Mouse (Mus musculus): ENCODE measurements around the gene Hoxb7. TPM values are rescaled to one million over a fixed set of nuclear protein-coding genes. Genes with fewer than 3 reads are reported as not detected.

Hoxb7 gene
- polyA plus RNA-seq, 1 experiment from 2014 or later = not detected

DNA sequence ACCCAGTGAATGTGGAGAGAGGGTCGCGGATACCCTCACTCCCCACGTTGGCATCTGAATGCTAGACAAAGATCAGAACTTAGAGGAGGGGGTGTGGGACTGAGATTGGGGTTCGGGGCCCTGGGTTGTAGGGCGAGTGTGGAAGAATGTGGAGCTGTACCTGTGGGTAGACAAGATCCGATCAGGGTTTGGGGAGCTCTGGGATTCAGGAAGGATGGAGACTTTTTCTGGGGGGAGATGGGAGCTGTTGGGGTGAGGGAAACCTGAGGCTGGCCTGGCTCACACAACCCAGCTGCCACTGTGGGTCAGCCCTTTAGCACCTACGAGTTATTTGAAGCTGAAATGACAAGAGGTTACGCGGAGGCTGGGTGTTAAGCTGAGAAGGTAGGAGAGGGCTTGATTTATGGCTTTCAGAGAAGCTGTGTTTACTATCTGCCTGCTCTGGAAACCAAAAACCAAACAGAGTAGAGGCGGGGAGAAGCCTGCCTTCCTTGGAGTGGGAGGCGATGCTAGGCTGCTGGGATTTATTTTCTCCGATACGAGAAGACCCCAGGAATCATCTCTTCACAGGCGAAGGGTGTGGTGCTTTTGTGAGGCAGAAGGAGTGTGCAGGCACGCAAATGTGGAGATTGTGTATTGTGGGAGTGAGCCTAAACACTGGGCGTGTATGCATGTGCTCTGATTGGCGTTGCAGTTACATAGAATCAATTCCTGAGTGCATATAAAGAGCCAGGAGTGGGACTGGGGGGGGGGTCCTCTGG lies 47.0 kb downstream of the Hoxb7 start:
- DNase-seq (ENCODE audit: low spot score) = no peak

DNA sequence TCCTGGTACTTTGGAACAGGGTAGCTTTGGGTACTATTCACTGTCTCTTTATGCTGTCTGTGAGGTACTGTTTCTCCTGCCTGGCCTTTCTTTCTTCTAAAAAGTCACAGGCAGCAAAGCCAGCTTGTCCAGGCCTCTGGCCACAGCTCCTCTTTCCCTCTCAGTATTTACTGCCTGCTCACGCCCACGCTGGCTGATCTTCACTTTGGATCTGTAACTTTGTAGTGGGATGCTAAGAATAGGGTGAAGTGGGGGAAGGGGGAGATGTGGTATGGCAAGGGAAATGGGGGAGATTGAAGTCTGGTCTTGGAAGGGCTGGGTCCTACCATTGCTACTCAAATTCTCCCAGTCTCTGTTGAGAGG lies 47.6 kb downstream of the Hoxb7 start:
- DNase-seq (ENCODE audit: low spot score) = no peak

- DNase-seq (ENCODE audit: low spot score) = no peak
Observed at GRCm38 (mm10) chr11:96334998-96335397, 48.6 kb downstream of the Hoxb7 start.

DNA sequence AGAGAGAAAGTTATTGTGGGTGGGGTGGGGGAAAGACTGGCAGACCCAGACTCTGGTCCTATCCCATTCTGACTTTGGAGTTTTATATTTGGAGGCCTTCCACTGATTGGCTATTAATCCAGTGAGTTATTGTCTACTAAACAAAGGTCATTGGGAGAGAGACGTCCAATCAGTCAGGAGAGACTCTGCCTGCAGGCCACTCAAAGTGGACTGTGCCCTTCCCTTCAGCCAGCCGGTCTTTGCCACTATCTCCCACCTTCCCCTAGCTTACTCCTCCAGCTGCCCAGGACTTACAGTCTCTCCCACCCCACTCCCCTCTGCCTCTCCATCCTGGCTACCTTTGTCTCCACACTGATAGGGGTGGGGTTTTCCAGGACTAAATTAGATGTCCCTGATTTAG lies 50.2 kb downstream of the Hoxb7 start:
- DNase-seq (ENCODE audit: low spot score) = no peak

GRCm38 (mm10) chr11:96337026-96337425 lies 50.6 kb downstream of the Hoxb7 start:
- DNase-seq (ENCODE audit: low spot score) = no peak

DNA sequence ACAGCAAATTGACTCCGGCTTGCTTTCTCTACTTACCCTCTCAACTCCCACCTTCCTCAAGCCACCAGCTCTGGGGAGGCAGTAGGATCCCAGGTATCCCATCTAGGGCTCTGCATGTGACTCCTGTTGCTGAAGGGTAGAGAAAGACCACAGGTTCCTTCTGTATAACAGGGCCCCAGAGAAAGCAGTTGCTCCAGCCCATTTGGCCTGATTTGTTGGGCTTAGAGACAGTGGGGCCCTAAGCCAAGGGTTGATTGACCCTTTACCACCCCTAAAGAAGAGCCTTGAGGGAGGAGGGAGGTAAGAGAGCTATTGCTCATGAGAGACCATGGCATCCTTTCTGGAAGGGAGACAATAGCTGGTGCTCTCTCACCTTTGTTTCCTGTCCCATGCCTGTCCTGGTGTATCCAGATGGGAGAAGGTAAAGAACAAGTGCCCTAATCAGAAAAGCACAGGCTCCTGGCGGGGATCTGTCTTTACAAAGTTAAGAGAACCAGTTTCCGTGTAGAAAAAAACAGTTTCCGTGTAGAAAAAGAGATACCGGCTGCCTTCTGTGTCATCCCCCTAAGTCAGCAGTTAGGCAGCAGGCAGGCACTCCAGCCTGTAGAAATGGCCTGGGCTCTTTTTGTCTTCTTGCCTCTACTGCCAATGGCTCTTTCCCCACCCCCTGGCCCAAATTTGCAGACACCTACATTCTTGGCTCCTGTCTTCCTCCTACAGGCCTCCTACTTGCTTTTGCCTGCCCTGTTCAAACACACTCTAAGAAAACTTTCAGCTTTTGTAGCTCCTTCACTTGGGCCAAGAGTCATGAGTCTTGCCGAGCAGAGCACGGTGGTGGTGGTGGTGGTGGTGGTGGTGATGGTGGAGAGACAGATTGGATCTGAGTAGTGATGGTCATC lies 52.8 kb downstream of the Hoxb7 start:
- no peak for DNase-seq (ENCODE audit: low spot score)

MicroRNAs within 50 kb of the gene (microRNA counts, 519-probe panel; counts per million panel counts)
- microRNA mmu-miR-10a (473 counts per million, percentile 71 among the panel's probes with 10 or more counts), microRNA mmu-miR-196a (473 counts per million, percentile 71 among the panel's probes with 10 or more counts)

Small RNA genes lying within 50 kb of the gene (microRNA-seq; reads per million reads assigned to microRNA genes)
- 1,238 reads per million, percentile 74 among the genes with 10 or more reads in this experiment for gene Mir10a (ENCODE audit: borderline number of aligned reads)
- gene Mir196a-1 (ENCODE audit: borderline number of aligned reads) = not detected

Other genes with a start within 250 kb of the Hoxb7 start
- 27.1 and 28.4 TPM in 2 replicates for gene Ube2z, start 221.2 kb upstream of the Hoxb7 start, polyA plus RNA-seq (2015; fragmentation: Nextera tagmentation; extraction: Ambion mirVana)
- 610 and 662 TPM in 2 replicates for gene Atp5g1, start 211.0 kb upstream of the Hoxb7 start, polyA plus RNA-seq (2015; fragmentation: Nextera tagmentation; extraction: Ambion mirVana)
- 0.13 and 0.20 TPM in 2 replicates for gene Calcoco2, start 174.7 kb upstream of the Hoxb7 start, polyA plus RNA-seq (2015; fragmentation: Nextera tagmentation; extraction: Ambion mirVana)
- 0.05 and 0.12 TPM in 2 replicates for gene Ttll6, start 152.8 kb upstream of the Hoxb7 start, polyA plus RNA-seq (2015; fragmentation: Nextera tagmentation; extraction: Ambion mirVana)
- gene Hoxb13, start 92.3 kb upstream of the Hoxb7 start, polyA plus RNA-seq (2015; fragmentation: Nextera tagmentation; extraction: Ambion mirVana) = 0.43 and 0.54 TPM in 2 replicates
- gene Hoxb9, start 15.2 kb upstream of the Hoxb7 start, polyA plus RNA-seq (2015; fragmentation: Nextera tagmentation; extraction: Ambion mirVana) = 0.09 TPM in 1 of 2 replicates, not detected in the other
- not detected in 2 replicates for gene Hoxb8, start 4.7 kb upstream of the Hoxb7 start, polyA plus RNA-seq (2015; fragmentation: Nextera tagmentation; extraction: Ambion mirVana)
- 0.10 TPM in 1 of 2 replicates, not detected in the other for gene Hoxb6, start 5.9 kb downstream of the Hoxb7 start, polyA plus RNA-seq (2015; fragmentation: Nextera tagmentation; extraction: Ambion mirVana)
- gene Hoxb5, start 16.7 kb downstream of the Hoxb7 start, polyA plus RNA-seq (2015; fragmentation: Nextera tagmentation; extraction: Ambion mirVana) = 0.15 and 0.16 TPM in 2 replicates
- 0.09 and 0.20 TPM in 2 replicates for gene Hoxb4, start 31.6 kb downstream of the Hoxb7 start, polyA plus RNA-seq (2015; fragmentation: Nextera tagmentation; extraction: Ambion mirVana)
- gene Hoxb3, start 36.7 kb downstream of the Hoxb7 start, polyA plus RNA-seq (2015; fragmentation: Nextera tagmentation; extraction: Ambion mirVana) = 0.18 and 0.30 TPM in 2 replicates
- gene Hoxb2, start 63.9 kb downstream of the Hoxb7 start, polyA plus RNA-seq (2015; fragmentation: Nextera tagmentation; extraction: Ambion mirVana) = 1.3 and 1.4 TPM in 2 replicates
- gene Hoxb1, start 79.1 kb downstream of the Hoxb7 start, polyA plus RNA-seq (2015; fragmentation: Nextera tagmentation; extraction: Ambion mirVana) = not detected in 2 replicates
- 376 and 450 TPM in 2 replicates for gene Skap1, start 178.0 kb downstream of the Hoxb7 start, polyA plus RNA-seq (2015; fragmentation: Nextera tagmentation; extraction: Ambion mirVana)